Mouse (Mus musculus) forebrain, embryonic 10.5 days (tissue): ENCODE results near the gene Abcb8. TPM values are rescaled to one million over a fixed set of nuclear protein-coding genes. Genes with fewer than 3 reads are reported as not detected.

Source experiments
- DNase-seq: peaks from one replicate; pipeline ENCODE4 v3.0.0-alpha.2; 2017; ENCODE audit warnings: low spot score; ENCODE audit errors: extremely low spot score
- H3K27ac ChIP-seq: fragments of 300-500 bp; sonication (generic); 2 replicates; pipeline ENCODE4 v1.5.1; 2016; ENCODE audit warnings: mild to moderate bottlenecking
- H3K27me3 ChIP-seq: fragments of 300-500 bp; sonication (generic); 2 replicates; pipeline ENCODE4 v1.6.1; 2016; ENCODE audit warnings: mild to moderate bottlenecking; ENCODE audit not compliant: poor library complexity, severe bottlenecking
- H3K36me3 ChIP-seq: fragments of 300-500 bp; sonication (generic); replicated peaks from 2 replicates; pipeline ENCODE4 v1.6.1; 2016; ENCODE audit warnings: mild to moderate bottlenecking, moderate library complexity
- H3K4me1 ChIP-seq: fragments of 300-500 bp; sonication (generic); 2 replicates; pipeline ENCODE4 v1.6.1; 2016
- H3K4me3 ChIP-seq: fragments of 300-500 bp; sonication (generic); 2 replicates; pipeline ENCODE4 v1.5.1; 2016; ENCODE audit warnings: mild to moderate bottlenecking, moderate library complexity
- H3K9me3 ChIP-seq: fragments of 300-500 bp; sonication (generic); 2 replicates; pipeline ENCODE4 v1.6.1; 2016; ENCODE audit warnings: mild to moderate bottlenecking, moderate library complexity
- WGBS: fragments of 180-500 bp; shearing (Covaris S2); methylation state at CpG from one replicate; pipeline ENCODE4 v1.1.7; 2016; 5-methylcytosine and 5-hydroxymethylcytosine counted together
- polyA plus RNA-seq: library from polyadenylated mRNA; unstranded; fragments of >200 nt; fragmentation: Nextera tagmentation; extraction: Ambion mirVana; gene quantifications from 2 replicates; pipeline ENCODE4 v1.2.1, GENCODE M21; 2016

Abcb8 gene
- polyA plus RNA-seq, 1 experiment from 2014 or later: 57.1 TPM

DNA sequence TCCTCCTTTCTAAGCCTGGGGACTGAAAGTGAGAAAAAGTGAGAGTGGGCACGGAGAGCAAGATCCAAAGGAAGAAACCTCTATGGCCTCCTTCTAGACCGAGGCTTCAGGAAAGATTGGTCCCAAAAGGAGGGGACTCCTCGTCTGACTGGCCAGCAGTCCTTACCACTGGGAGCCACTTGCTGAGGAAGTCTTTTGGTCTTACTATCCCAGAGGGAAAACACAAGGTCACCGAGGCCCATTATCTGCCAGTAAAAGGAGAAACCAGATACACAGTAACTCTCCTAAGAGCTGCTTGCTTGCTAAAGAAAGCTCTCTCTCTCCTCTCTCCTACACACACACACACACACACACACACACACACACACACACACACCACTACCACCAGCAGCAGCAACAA lies 40.1 kb upstream of the Abcb8 start:
- peaks cover 67% of the 10 kb centered on the region for H3K27me3 ChIP-seq
- H3K36me3 ChIP-seq: no peaks in the 10 kb centered on the region
- no peaks in the 10 kb centered on the region for H3K9me3 ChIP-seq
- WGBS: 29% methylated on average over 4 of the region's 4 CpGs
- DNase-seq: no peak
- H3K4me1 ChIP-seq: peaks cover 58% of the 10 kb centered on the region
- peak overlapping the region; percentile 86 for H3K27ac ChIP-seq
- 0 out of 2 replicates have a peak overlapping the region, but pooled peaks have one; percentile 77 for H3K4me3 ChIP-seq

DNA sequence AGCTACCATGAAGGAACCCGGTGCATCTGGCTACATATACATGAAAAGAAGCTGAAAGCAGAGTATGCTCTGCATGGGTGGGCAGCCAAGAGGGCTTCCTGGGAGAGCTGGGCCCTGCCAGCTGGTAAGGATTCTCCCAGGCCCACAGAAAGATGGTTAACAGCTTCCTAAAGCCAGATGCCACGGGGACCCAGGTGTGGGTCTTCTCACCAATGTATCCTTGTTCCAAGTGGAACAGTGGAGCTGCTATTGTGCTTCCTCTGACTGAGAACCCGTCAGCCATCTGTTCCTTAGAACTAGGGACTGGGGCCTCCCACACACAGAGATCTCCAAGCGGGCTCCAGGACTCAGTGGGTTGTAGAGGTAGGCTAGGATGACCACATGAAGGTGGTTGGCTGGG lies 36.7 kb upstream of the Abcb8 start:
- no peak overlapping the region for H3K4me3 ChIP-seq
- H3K4me1 ChIP-seq: peaks cover 24% of the 10 kb centered on the region
- H3K9me3 ChIP-seq: no peaks in the 10 kb centered on the region
- peaks cover 34% of the 10 kb centered on the region for H3K27me3 ChIP-seq
- H3K36me3 ChIP-seq: no peaks in the 10 kb centered on the region
- WGBS: 69% methylated on average over 4 of the region's 4 CpGs
- no peak overlapping the region for H3K27ac ChIP-seq
- no peak for DNase-seq

DNA sequence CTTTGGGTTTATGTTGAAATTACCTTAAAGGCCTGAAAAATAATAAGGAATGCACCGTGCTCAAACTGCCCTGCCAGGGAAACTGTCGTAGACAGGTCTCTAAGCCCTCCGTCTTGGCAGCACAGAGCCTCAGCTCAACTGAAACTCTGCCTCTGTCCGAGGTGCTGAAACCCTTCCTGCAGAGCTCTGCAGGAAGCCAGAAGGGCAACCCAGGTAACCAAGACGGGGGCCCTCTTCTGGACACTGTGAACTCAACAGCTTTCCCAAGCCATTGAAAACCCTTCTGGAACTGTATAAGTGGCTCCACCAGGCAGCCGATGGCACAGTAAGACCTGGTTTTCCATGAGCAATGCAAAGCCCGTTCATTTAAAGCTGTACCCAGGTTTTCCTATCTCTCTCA lies 36.0 kb upstream of the Abcb8 start:
- DNase-seq: peak; percentile 82
- H3K36me3 ChIP-seq: no peaks in the 10 kb centered on the region
- peaks cover 27% of the 10 kb centered on the region for H3K27me3 ChIP-seq
- no peak overlapping the region for H3K4me3 ChIP-seq
- peaks cover 17% of the 10 kb centered on the region for H3K4me1 ChIP-seq
- 13% methylated on average over 7 of the region's 7 CpGs for WGBS
- no peak overlapping the region for H3K27ac ChIP-seq
- no peaks in the 10 kb centered on the region for H3K9me3 ChIP-seq

DNA sequence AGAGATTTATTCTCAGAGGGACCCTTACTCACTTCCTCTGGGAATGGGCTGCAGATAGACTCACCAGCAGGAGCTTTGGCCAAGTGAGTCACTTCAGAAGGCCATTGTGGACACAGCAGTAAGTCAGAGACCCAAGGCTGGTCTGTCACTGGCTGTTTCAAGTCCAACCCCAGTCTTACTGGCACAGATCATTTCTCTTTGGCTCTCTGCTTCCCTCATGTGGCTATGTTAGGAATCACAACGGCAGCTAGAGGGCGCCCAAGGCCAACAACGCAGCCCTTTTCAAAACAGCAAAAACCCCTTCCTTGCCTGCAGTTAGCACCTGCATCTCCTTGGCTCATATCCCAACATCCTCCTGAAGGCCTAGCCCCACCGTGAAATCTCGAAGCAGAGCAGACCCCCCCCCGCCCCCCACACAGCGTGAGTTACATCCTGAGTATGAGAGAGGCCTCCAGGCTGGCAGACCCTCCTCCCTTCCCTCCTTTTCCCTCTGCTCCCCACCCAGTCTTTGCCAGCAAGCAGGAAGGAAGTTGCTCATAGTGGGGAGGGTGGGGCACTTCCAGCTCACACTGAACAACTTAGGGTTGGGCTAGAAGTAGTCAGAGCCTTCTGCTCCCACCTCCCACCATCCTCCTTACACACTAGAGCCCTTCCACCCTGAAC lies 32.5 kb upstream of the Abcb8 start:
- peak; percentile 83 for DNase-seq
- Histone ChIP-seq H3K27ac (no peak overlapping the region), H3K4me1 (peaks cover 17% of the 10 kb centered on the region), H3K36me3 (no peaks in the 10 kb centered on the region), H3K9me3 (no peaks in the 10 kb centered on the region), H3K4me3 (no peak overlapping the region), H3K27me3 (no peaks in the 10 kb centered on the region)
- 2% methylated on average over 7 of the region's 7 CpGs for WGBS

DNA sequence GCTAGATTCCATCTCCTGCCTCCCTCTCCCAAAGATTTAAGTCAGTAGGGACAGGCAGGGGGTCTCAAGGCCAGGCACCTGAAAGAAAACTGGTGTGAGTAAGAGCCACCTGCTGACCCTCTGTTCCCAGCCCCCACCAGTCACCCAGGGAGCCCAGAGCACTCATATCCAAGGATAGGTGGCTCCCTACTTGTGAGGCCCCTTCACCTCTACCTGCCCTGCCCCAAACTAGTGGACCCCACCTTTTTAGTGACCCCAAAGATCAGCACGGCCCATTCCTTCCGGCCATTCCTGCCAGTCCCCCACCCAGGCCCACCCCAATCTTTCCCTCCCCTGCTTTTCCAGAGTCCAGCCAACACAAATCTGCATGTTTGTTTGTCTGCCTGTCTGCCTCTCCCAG lies 30.0 kb upstream of the Abcb8 start:
- H3K9me3 ChIP-seq: no peaks in the 10 kb centered on the region
- no peaks in the 10 kb centered on the region for H3K27me3 ChIP-seq
- H3K36me3 ChIP-seq: no peaks in the 10 kb centered on the region
- H3K4me3 ChIP-seq: no peak overlapping the region
- H3K4me1 ChIP-seq: peaks cover 17% of the 10 kb centered on the region
- no peak for DNase-seq
- 55% methylated on average over 2 of the region's 2 CpGs for WGBS
- no peak overlapping the region for H3K27ac ChIP-seq

DNA sequence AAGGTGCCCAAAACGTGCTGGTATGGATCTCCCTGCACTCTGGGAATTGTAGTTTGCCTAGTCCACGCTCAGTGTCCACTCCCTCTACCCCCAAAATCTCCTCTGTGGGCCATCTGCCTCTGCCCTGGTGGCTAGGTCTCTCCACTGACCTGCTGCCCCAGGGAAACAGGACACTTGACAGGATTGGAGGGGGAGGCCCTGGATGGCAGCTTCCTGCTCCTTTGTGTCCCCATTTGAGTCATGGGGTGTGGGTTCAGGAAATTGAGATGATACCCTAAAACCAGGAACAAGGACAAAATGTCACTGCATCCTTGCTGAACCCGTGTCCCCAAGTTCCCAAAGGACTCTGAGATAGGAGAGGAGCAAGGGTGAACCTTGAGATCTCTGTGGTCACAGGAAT lies 29.4 kb upstream of the Abcb8 start:
- H3K27me3 ChIP-seq: no peaks in the 10 kb centered on the region
- no peak overlapping the region for H3K4me3 ChIP-seq
- peak overlapping the region; percentile 69; the same call in 1 of the 2 replicates for H3K27ac ChIP-seq
- no peak for DNase-seq
- H3K4me1 ChIP-seq: peaks cover 17% of the 10 kb centered on the region
- no peaks in the 10 kb centered on the region for H3K36me3 ChIP-seq
- H3K9me3 ChIP-seq: no peaks in the 10 kb centered on the region
- 62% methylated on average over 3 of the region's 3 CpGs for WGBS

DNA sequence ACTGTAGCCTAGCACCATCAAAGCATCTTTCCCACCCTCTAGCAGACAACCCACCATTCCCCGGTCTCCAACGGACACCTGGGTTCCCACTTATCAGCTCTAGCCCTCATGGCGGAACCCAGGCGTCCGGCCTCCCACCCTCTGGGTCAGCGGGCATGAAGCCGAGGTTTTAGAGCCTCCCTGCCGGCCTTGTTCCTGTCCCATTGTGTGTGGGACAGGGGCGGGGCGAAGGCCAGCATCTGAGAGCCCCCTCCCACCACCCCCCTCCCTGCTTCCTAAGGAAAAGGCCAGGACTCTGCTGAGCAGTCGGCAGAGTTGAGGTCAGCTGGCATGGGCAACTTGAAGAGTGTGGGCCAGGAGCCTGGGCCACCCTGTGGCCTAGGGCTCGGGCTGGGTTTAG lies 29.0 kb upstream of the Abcb8 start, which contains the start of gene Nos3:
Gene Nos3, plus strand, starts transcription at position 303 of the 400 bp plus-strand sequence.
- peaks cover 17% of the 10 kb centered on the region for H3K4me1 ChIP-seq
- H3K4me3 ChIP-seq: peak within 1 kb of the TSS; percentile 21; the same call in 1 of the 2 replicates
- peak within 1 kb of the TSS; percentile 69 for H3K27ac ChIP-seq

DNA sequence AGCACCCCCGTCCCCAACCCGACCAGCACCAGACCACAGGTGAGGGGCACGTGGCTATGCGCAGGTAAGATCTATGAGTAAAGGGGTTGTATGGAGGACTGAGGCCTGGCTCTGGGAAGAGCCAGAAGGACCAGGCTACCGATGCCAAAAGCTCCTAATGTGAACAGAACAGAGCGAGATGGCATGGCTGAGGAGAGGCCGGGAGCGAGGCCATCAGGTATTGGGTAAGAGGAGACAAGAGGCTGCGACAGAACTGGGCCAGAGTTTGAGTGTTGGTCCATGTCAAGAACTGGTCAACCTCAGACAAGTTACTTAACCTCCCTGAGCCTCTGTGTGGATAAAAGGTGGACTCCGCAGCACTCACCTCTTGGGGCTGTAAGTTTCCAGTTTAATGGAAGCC lies 28.5 kb upstream of the Abcb8 start:
- H3K9me3 ChIP-seq: no peaks in the 10 kb centered on the region
- no peaks in the 10 kb centered on the region for H3K27me3 ChIP-seq
- peak overlapping the region; percentile 21; the same call in 1 of the 2 replicates for H3K4me3 ChIP-seq
- no peak for DNase-seq
- 85% methylated on average over 10 of the region's 10 CpGs for WGBS
- H3K4me1 ChIP-seq: peaks cover 22% of the 10 kb centered on the region
- peak overlapping the region; percentile 69 for H3K27ac ChIP-seq
- no peaks in the 10 kb centered on the region for H3K36me3 ChIP-seq

More for the DNA sequence above, 29.0 kb upstream of the Abcb8 start, which contains the start of gene Nos3:
- no peaks in the 10 kb centered on the region for H3K27me3 ChIP-seq
- DNase-seq: no peak
- no peaks in the 10 kb centered on the region for H3K36me3 ChIP-seq
- H3K9me3 ChIP-seq: no peaks in the 10 kb centered on the region
- 39% methylated on average over 12 of the region's 12 CpGs for WGBS

DNA sequence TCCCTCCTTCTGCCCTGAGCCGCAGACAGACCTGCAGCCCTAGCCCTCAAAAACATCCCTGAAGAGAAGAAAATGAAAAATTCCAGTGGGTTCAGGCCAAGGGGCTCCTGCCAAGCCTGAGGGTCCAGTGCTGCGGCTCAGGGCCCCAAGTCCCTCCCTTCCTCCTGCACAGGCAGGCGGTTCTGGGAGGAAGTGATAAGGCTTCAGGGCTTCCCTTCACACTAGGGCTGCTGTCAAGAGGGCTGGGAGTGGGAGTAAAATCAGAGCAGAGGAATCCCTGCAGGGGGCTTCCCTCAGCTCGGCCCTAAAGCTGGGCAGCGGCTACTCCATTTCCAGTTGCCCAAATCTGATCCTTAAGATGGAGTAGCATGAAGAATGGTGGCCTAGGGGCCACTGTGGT lies 27.9 kb upstream of the Abcb8 start:
- 0 out of 2 replicates have a peak overlapping the region, but pooled peaks have one; percentile 27 for H3K27ac ChIP-seq

DNA sequence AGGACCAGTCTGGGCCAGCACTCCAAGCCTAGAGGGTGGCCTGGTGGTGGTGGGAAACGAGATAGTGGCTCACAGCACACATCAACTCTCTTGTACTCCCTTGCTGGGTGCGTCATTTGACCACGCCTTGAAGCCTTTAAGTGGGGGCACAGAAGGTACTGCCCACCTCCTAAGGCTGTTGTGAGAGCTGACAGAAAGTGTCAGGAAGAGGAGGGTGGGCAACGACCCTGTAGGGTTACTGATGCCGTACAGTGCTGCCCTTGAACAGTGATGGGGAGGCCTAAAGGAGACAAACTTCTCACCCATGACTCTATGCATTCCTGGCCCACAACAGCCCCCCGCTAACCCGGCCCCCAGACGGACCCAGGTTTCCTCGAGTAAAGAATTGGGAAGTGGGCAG lies 27.0 kb upstream of the Abcb8 start:
- WGBS: 85% methylated on average over 9 of the region's 9 CpGs

More for the DNA sequence above, 27.9 kb upstream of the Abcb8 start:
- H3K9me3 ChIP-seq: no peaks in the 10 kb centered on the region
- WGBS: 51% methylated on average over 5 of the region's 5 CpGs
- peak overlapping the region; percentile 21; the same call in 1 of the 2 replicates for H3K4me3 ChIP-seq
- peaks cover 22% of the 10 kb centered on the region for H3K4me1 ChIP-seq
- DNase-seq: no peak
- H3K36me3 ChIP-seq: no peaks in the 10 kb centered on the region
- H3K27me3 ChIP-seq: no peaks in the 10 kb centered on the region

DNA sequence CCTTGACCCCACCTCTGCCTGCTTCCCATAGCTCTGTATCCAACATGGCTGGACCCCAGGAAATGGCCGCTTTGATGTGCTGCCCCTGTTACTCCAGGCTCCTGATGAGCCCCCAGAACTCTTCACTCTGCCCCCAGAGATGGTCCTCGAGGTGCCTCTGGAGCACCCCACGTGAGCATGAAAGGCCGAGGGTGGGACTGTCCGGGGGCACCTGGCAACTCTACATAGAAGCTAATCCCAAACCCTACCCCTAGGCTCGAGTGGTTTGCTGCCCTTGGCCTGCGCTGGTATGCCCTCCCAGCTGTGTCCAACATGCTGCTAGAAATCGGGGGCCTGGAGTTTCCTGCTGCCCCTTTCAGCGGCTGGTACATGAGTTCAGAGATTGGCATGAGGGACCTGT lies 23.7 kb upstream of the Abcb8 start:
- no peak for DNase-seq
- no peaks in the 10 kb centered on the region for H3K27me3 ChIP-seq
- H3K4me3 ChIP-seq: no peak overlapping the region
- H3K9me3 ChIP-seq: no peaks in the 10 kb centered on the region
- no peaks in the 10 kb centered on the region for H3K36me3 ChIP-seq
- no peak overlapping the region for H3K27ac ChIP-seq
- peaks cover 17% of the 10 kb centered on the region for H3K4me1 ChIP-seq
- 85% methylated on average over 9 of the region's 9 CpGs for WGBS

More for the DNA sequence above, 27.0 kb upstream of the Abcb8 start:
- DNase-seq: no peak
- Histone ChIP-seq H3K4me1 (peaks cover 22% of the 10 kb centered on the region), H3K27me3 (no peaks in the 10 kb centered on the region), H3K4me3 (no peak overlapping the region), H3K36me3 (no peaks in the 10 kb centered on the region), H3K9me3 (no peaks in the 10 kb centered on the region), H3K27ac (no peak overlapping the region)

DNA sequence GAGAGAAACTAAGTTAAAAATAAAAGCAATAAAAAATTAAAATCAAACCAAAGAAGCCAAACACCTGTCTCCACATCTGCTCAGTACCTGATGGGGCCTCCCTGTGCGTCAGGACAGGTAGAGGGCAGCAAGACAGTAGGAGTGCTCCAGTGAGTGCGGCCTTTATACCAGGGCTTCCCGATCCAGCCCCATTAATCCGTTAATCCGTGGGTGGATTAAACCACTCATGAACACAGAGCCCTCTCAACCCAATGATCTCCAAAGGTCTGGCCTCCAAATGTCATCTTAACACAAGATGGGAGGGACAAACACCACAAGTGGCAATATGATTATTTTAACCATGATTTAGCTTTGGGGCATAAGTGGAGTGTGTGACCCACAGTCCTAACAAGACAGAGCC lies 19.7 kb upstream of the Abcb8 start:
- Histone ChIP-seq H3K4me1 (peaks cover 19% of the 10 kb centered on the region), H3K27me3 (no peaks in the 10 kb centered on the region), H3K9me3 (no peaks in the 10 kb centered on the region), H3K4me3 (no peak overlapping the region), H3K27ac (no peak overlapping the region), H3K36me3 (no peaks in the 10 kb centered on the region)
- 57% methylated on average over 5 of the region's 5 CpGs for WGBS
- DNase-seq: no peak

DNA sequence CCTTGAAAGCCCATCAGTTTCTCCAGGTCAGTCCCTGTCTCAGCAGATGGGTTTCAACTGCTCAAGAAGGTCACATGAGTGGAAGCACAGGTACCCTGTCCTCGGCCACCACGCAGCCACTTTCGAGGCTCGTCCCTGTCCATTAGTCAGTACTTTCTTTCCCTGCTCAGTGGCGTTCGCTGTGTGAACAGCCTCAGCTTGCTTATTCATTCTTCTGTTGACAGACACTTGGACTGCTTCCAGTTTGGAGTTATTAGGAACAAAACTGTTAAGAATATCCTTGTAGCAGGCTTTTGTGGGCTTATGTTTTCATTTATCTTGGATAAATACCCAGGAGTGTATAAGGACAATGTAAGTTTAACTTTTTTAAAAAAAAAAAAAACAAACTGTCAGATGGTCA lies 19.2 kb upstream of the Abcb8 start:
- Histone ChIP-seq H3K27ac (no peak overlapping the region), H3K9me3 (no peaks in the 10 kb centered on the region), H3K4me3 (no peak overlapping the region), H3K36me3 (no peaks in the 10 kb centered on the region), H3K4me1 (peaks cover 19% of the 10 kb centered on the region), H3K27me3 (no peaks in the 10 kb centered on the region)
- no peak for DNase-seq
- 85% methylated on average over 6 of the region's 6 CpGs for WGBS
